Mouse (Mus musculus) heart, embryonic 14.5 days (tissue): Measurements from ENCODE around the gene Zfp710. TPM values are rescaled to one million over a fixed set of nuclear protein-coding genes. Genes with fewer than 3 reads are reported as not detected.
"Not testable (repeated sequence)": the region's sequence is repeated elsewhere in the genome, so short reads cannot be mapped to it uniquely, and the experiment has no call there.

ENCODE experiments used
- ATAC-seq: fragments of 200-750 bp; cut with Nextera tagmentation; 2 replicates; pipeline ENCODE4 v1.8.0; 2017; ENCODE audit warnings: low read depth, moderate TSS enrichment; ENCODE audit not compliant: insufficient number of reproducible peaks, insufficient read depth, low FRiP score
- H3K27ac ChIP-seq, 2 experiments: fragments of 200-500 bp in 1 of 2; fragments of 300-500 bp in 1 of 2; sonication (generic) in 1 of 2; replicated peaks in 1 of 2; 2 replicates each; pipeline ENCODE4 v1.5.1; 2012 to 2014; ENCODE audit warnings: low read depth in 2 of 2, low read length in 2 of 2, control low read depth in 1 of 2, mild to moderate bottlenecking in 1 of 2, mixed read lengths in 1 of 2; ENCODE audit not compliant: control insufficient read depth in 1 of 2, insufficient read depth in 1 of 2
- H3K27me3 ChIP-seq: fragments of 300-500 bp; sonication (generic); 2 replicates; pipeline ENCODE4 v1.6.1; 2014; ENCODE audit warnings: mild to moderate bottlenecking, low read length, control low read depth; ENCODE audit not compliant: control insufficient read depth, insufficient read depth
- H3K36me3 ChIP-seq: fragments of 300-500 bp; sonication (generic); 2 replicates; pipeline ENCODE4 v1.6.1; 2014; ENCODE audit warnings: mild to moderate bottlenecking, control low read depth, low read length, mixed read lengths; ENCODE audit not compliant: control insufficient read depth, insufficient read depth
- H3K4me1 ChIP-seq, 2 experiments: fragments of 200-500 bp in 1 of 2; fragments of 300-500 bp in 1 of 2; sonication (generic) in 1 of 2; 2 replicates each; pipeline ENCODE4 v1.6.1; 2012 to 2014; ENCODE audit warnings: low read length in 2 of 2, control low read depth in 1 of 2, mixed read lengths in 1 of 2; ENCODE audit not compliant: control insufficient read depth in 2 of 2, insufficient read depth in 2 of 2
- H3K4me2 ChIP-seq: fragments of 300-500 bp; sonication (generic); 2 replicates; pipeline ENCODE4 v1.6.1; 2014; ENCODE audit warnings: mild to moderate bottlenecking, low read length
- H3K4me3 ChIP-seq, 2 experiments: fragments of 200-500 bp in 1 of 2; fragments of 300-500 bp in 1 of 2; sonication (generic) in 1 of 2; 2 replicates each; pipeline ENCODE4 v1.5.1; 2012 to 2014; ENCODE audit warnings: low read length in 2 of 2, mild to moderate bottlenecking in 2 of 2, control low read depth in 1 of 2, low read depth in 1 of 2, moderate library complexity in 1 of 2; ENCODE audit not compliant: control insufficient read depth in 1 of 2, insufficient read depth in 1 of 2
- H3K9ac ChIP-seq: fragments of 300-500 bp; sonication (generic); 2 replicates; pipeline ENCODE4 v1.6.1; 2014; ENCODE audit warnings: mild to moderate bottlenecking, low read length
- H3K9me3 ChIP-seq: fragments of 300-500 bp; sonication (generic); 2 replicates; pipeline ENCODE4 v1.6.1; 2016; ENCODE audit warnings: low read length, control low read depth; ENCODE audit not compliant: control insufficient read depth
- WGBS: fragments of 180-500 bp; shearing (Covaris S2); extraction: QIAGEN DNeasy Blood & Tissue Kit; methylation state at CpG from one replicate; pipeline ENCODE4 v1.1.7; 2014; 5-methylcytosine and 5-hydroxymethylcytosine counted together
- polyA plus RNA-seq: library from polyadenylated mRNA; unstranded; fragments of >200 nt; fragmentation: Nextera tagmentation; extraction: Ambion mirVana; gene quantifications from 2 replicates; pipeline ENCODE4 v1.2.1, GENCODE M21; 2014

Zfp710 gene
- polyA plus RNA-seq, 1 experiment from 2014 or later: 12.2 TPM

GRCm38 (mm10) chr7:80123672-80124071 lies 99.1 kb downstream of the Zfp710 start:
- H3K9ac ChIP-seq: no peak overlapping the region
- WGBS: 89% methylated on average over 2 of the region's 2 CpGs
- H3K36me3 ChIP-seq: no peaks in the 10 kb centered on the region
- ATAC-seq: no peak
- H3K4me3 ChIP-seq: no peak overlapping the region
- peaks cover 19 to 34% of the 10 kb centered on the region in 2 experiments for H3K4me1 ChIP-seq
- no peaks in the 10 kb centered on the region for H3K9me3 ChIP-seq
- H3K27ac ChIP-seq: no peak overlapping the region
- no peak overlapping the region for H3K4me2 ChIP-seq
- H3K27me3 ChIP-seq: no peaks in the 10 kb centered on the region

GRCm38 (mm10) chr7:80129278-80129677 lies 104.7 kb downstream of the Zfp710 start:
- H3K9ac ChIP-seq: peak overlapping the region; percentile 68

GRCm38 (mm10) chr7:80130344-80131055 lies 105.9 kb downstream of the Zfp710 start:
- Histone ChIP-seq H3K9me3 (no peaks in the 10 kb centered on the region), H3K9ac (peak overlapping the region; percentile 68), H3K36me3 (no peaks in the 10 kb centered on the region), H3K27ac (peak overlapping the region; percentile 98 to 99), H3K4me2 (peak overlapping the region; percentile 41), H3K4me1 (peaks cover 27 to 32% of the 10 kb centered on the region in 2 experiments), H3K4me3 (peak overlapping the region in 1 of 2 experiments; percentile 3; a peak in 1 of 4 replicates), H3K27me3 (no peaks in the 10 kb centered on the region)
- peak; percentile 66 for ATAC-seq
- WGBS: 24% methylated on average over 12 of the region's 12 CpGs

More at GRCm38 (mm10) chr7:80129278-80129677, 104.7 kb downstream of the Zfp710 start:
- Histone ChIP-seq H3K4me2 (peak overlapping the region; percentile 41; the same call in 1 of the 2 replicates), H3K4me3 (no peak overlapping the region), H3K9me3 (no peaks in the 10 kb centered on the region), H3K4me1 (peaks cover 20 to 22% of the 10 kb centered on the region in 2 experiments), H3K27me3 (no peaks in the 10 kb centered on the region), H3K36me3 (no peaks in the 10 kb centered on the region), H3K27ac (peak overlapping the region; percentile 98 to 99)
- WGBS: 50% methylated on average over 4 of the region's 4 CpGs
- ATAC-seq: no peak

GRCm38 (mm10) chr7:80131315-80131714 lies 106.7 kb downstream of the Zfp710 start:
- WGBS: 71% methylated on average over 7 of the region's 7 CpGs
- not testable (repeated sequence) for H3K9ac ChIP-seq

GRCm38 (mm10) chr7:80132541-80132940 lies 107.9 kb downstream of the Zfp710 start:
- ATAC-seq: no peak
- no peaks in the 10 kb centered on the region for H3K36me3 ChIP-seq
- no peaks in the 10 kb centered on the region for H3K27me3 ChIP-seq
- 55% methylated on average over 9 of the region's 9 CpGs for WGBS
- peaks cover 27 to 32% of the 10 kb centered on the region in 2 experiments for H3K4me1 ChIP-seq
- H3K9me3 ChIP-seq: peaks cover 9% of the 10 kb centered on the region
- H3K4me3 ChIP-seq: no peak overlapping the region
- H3K4me2 ChIP-seq: no peak overlapping the region
- no peak overlapping the region for H3K9ac ChIP-seq
- H3K27ac ChIP-seq: 0 out of 4 replicates have a peak overlapping the region, but pooled peaks of 1 of the 2 experiments have one; percentile 14

More at GRCm38 (mm10) chr7:80131315-80131714, 106.7 kb downstream of the Zfp710 start:
- H3K27me3 ChIP-seq, H3K4me2 ChIP-seq, H3K4me3 ChIP-seq, ATAC-seq, H3K36me3 ChIP-seq, H3K9me3 ChIP-seq: not testable (repeated sequence)
- peak overlapping the region; percentile 98 to 99; a peak in 3 of 4 replicates for H3K27ac ChIP-seq
- peaks cover 27 to 32% of the 10 kb centered on the region in 2 experiments for H3K4me1 ChIP-seq

GRCm38 (mm10) chr7:80134454-80135172 lies 110.0 kb downstream of the Zfp710 start:
- Histone ChIP-seq H3K27ac (peak overlapping the region; percentile 81 to 87), H3K4me1 (peaks cover 19 to 26% of the 10 kb centered on the region in 2 experiments), H3K4me2 (no peak overlapping the region; the same call in 1 of the 2 replicates), H3K4me3 (no peak overlapping the region), H3K9ac (peak overlapping the region; percentile 52), H3K27me3 (no peaks in the 10 kb centered on the region), H3K9me3 (peaks cover 11% of the 10 kb centered on the region), H3K36me3 (no peaks in the 10 kb centered on the region)
- ATAC-seq: peak; percentile 58
- WGBS: 20% methylated on average over 8 of the region's 8 CpGs

GRCm38 (mm10) chr7:80135173-80135532 lies 110.5 kb downstream of the Zfp710 start:
- Histone ChIP-seq H3K4me2 (no peak overlapping the region), H3K9ac (peak overlapping the region; percentile 52; the same call in 1 of the 2 replicates)
- WGBS: 11% methylated on average over 1 of the region's 1 CpGs

More at GRCm38 (mm10) chr7:80135173-80135532, 110.5 kb downstream of the Zfp710 start:
- Histone ChIP-seq H3K9me3 (peaks cover 11% of the 10 kb centered on the region), H3K27ac (peak overlapping the region; percentile 81 to 87), H3K27me3 (no peaks in the 10 kb centered on the region), H3K4me3 (no peak overlapping the region), H3K4me1 (peaks cover 16 to 21% of the 10 kb centered on the region in 2 experiments), H3K36me3 (no peaks in the 10 kb centered on the region)
- ATAC-seq: no peak
